Mouse (Mus musculus) CH12.LX (cell line): Measurements from ENCODE around the gene Smarca1. TPM values are rescaled to one million over a fixed set of nuclear protein-coding genes. Genes with fewer than 3 reads are reported as not detected.

Experiments used
- DNase-seq: peaks from one replicate; pipeline ENCODE4 v3.0.0-alpha.2; 2013; ENCODE audit errors: extremely low read depth
- H3K27ac ChIP-seq: 2 replicates; pipeline ENCODE4 v1.5.1; 2012; ENCODE audit warnings: low read depth, mild to moderate bottlenecking, control low read depth, moderate library complexity; ENCODE audit not compliant: insufficient read depth
- H3K27me3 ChIP-seq: replicated peaks from 2 replicates; pipeline ENCODE3; 2012; ENCODE audit warnings: inconsistent platforms
- H3K36me3 ChIP-seq, 2 experiments: replicated peaks in 1 of 2; 2 replicates each; pipeline versions ENCODE3 to v1.6.1; 2012; ENCODE audit warnings: inconsistent platforms in 1 of 2, low read length in 1 of 2, mild to moderate bottlenecking in 1 of 2, mixed read lengths in 1 of 2, moderate library complexity in 1 of 2; ENCODE audit not compliant: control insufficient read depth in 1 of 2, insufficient read depth in 1 of 2
- H3K4me1 ChIP-seq, 2 experiments: 2 replicates each; pipeline ENCODE4 v1.6.1; 2012; ENCODE audit warnings: inconsistent platforms in 1 of 2, moderate library complexity in 1 of 2; ENCODE audit not compliant: insufficient read depth in 2 of 2, control insufficient read depth in 1 of 2
- H3K4me2 ChIP-seq: 2 replicates; pipeline ENCODE4 v1.6.1; 2012; ENCODE audit warnings: low read depth, mild to moderate bottlenecking, control low read depth; ENCODE audit not compliant: poor library complexity, insufficient read depth, severe bottlenecking
- H3K4me3 ChIP-seq, 3 experiments: fragments of 150-350 bp in 1 of 3; sonication (generic) in 1 of 3; replicated peaks in 1 of 3; 2 replicates each; pipeline versions ENCODE3 to v1.5.1; 2011 to 2012; ENCODE audit warnings: low read depth in 2 of 3, low read length in 2 of 3, mild to moderate bottlenecking in 2 of 3, moderate library complexity in 2 of 3, control low read depth in 1 of 3, improper control_type of control experiment in 1 of 3, inconsistent platforms in 1 of 3, mixed read lengths in 1 of 3; ENCODE audit not compliant: poor library complexity in 1 of 3
- H3K79me2 ChIP-seq: replicated peaks from 2 replicates; pipeline ENCODE4 v1.6.1; 2012; ENCODE audit warnings: mild to moderate bottlenecking, moderate library complexity; ENCODE audit not compliant: control insufficient read depth, poor library complexity, insufficient read depth, severe bottlenecking; ENCODE audit errors: extremely low read depth
- H3K9ac ChIP-seq: 2 replicates; pipeline ENCODE4 v1.6.1; 2012; ENCODE audit warnings: low read depth, mild to moderate bottlenecking, control low read depth, moderate library complexity; ENCODE audit not compliant: insufficient read depth
- H3K9me3 ChIP-seq: replicated peaks from 2 replicates; pipeline ENCODE3; 2012; ENCODE audit warnings: low read length, inconsistent platforms, mixed read lengths
- BHLHE40 ChIP-seq: IDR thresholded peaks from 2 replicates; pipeline ENCODE4 v1.6.1; 2011; ENCODE audit warnings: mild to moderate bottlenecking, low read depth, low read length, improper control_type of control experiment
- CHD1 ChIP-seq: IDR thresholded peaks from 2 replicates; pipeline ENCODE4 v1.6.1; 2012; ENCODE audit warnings: low read depth, low read length, improper control_type of control experiment, inconsistent platforms
- CHD2 ChIP-seq: IDR thresholded peaks from 2 replicates; pipeline ENCODE4 v1.6.1; 2011; ENCODE audit warnings: low read length, improper control_type of control experiment
- E2F4 ChIP-seq: IDR thresholded peaks from 2 replicates; pipeline ENCODE4 v1.6.1; 2011; ENCODE audit warnings: low read depth, low read length, improper control_type of control experiment; ENCODE audit not compliant: insufficient replicate concordance
- EP300 ChIP-seq: IDR thresholded peaks from 2 replicates; pipeline ENCODE4 v1.6.1; 2011; ENCODE audit warnings: low read length, improper control_type of control experiment
- ETS1 ChIP-seq: conservative IDR thresholded peaks from 2 replicates; pipeline ENCODE4 v1.6.1; 2012; ENCODE audit warnings: low read depth, mild to moderate bottlenecking, inconsistent platforms, low read length, improper control_type of control experiment, moderate library complexity
- GABPA ChIP-seq: IDR thresholded peaks from 2 replicates; pipeline ENCODE4 v1.6.1; 2012; ENCODE audit warnings: low read depth, low read length, improper control_type of control experiment, inconsistent platforms; ENCODE audit not compliant: insufficient replicate concordance
- HCFC1 ChIP-seq: IDR thresholded peaks from 2 replicates; pipeline ENCODE4 v1.6.1; 2012; ENCODE audit warnings: low read depth, mild to moderate bottlenecking, inconsistent platforms, low read length, improper control_type of control experiment
- IRF4 ChIP-seq: IDR thresholded peaks from 2 replicates; pipeline ENCODE4 v1.6.1; 2014; ENCODE audit warnings: low read depth, mild to moderate bottlenecking, inconsistent platforms, low read length, improper control_type of control experiment
- JUN ChIP-seq: IDR thresholded peaks from 2 replicates; pipeline ENCODE4 v1.6.1; 2011; ENCODE audit warnings: low read depth, mild to moderate bottlenecking, low read length, improper control_type of control experiment, moderate library complexity; ENCODE audit not compliant: insufficient read depth
- JUND ChIP-seq: conservative IDR thresholded peaks from 2 replicates; pipeline ENCODE4 v1.6.1; 2011; ENCODE audit warnings: low read depth, low read length, improper control_type of control experiment
- MAX ChIP-seq: IDR thresholded peaks from 2 replicates; pipeline ENCODE4 v1.6.1; 2011; ENCODE audit warnings: low read length, improper control_type of control experiment
- NRF1 ChIP-seq: IDR thresholded peaks from 2 replicates; pipeline ENCODE4 v1.6.1; 2014; ENCODE audit warnings: low read depth, mild to moderate bottlenecking, inconsistent platforms, low read length, improper control_type of control experiment, moderate library complexity
- RAD21 ChIP-seq: IDR thresholded peaks from 2 replicates; pipeline ENCODE4 v1.6.1; 2011; ENCODE audit warnings: low read depth, mild to moderate bottlenecking, low read length, improper control_type of control experiment, moderate library complexity
- RCOR1 ChIP-seq: conservative IDR thresholded peaks from 2 replicates; pipeline ENCODE4 v1.6.1; 2012; ENCODE audit warnings: low read depth, mild to moderate bottlenecking, inconsistent platforms, low read length, improper control_type of control experiment
- TCF12 ChIP-seq: IDR thresholded peaks from 2 replicates; pipeline ENCODE4 v1.6.1; 2014; ENCODE audit warnings: low read depth, mild to moderate bottlenecking, inconsistent platforms, low read length, improper control_type of control experiment
- UBTF ChIP-seq: IDR thresholded peaks from 2 replicates; pipeline ENCODE4 v1.6.1; 2012; ENCODE audit warnings: low read depth, mild to moderate bottlenecking, inconsistent platforms, low read length, improper control_type of control experiment, moderate library complexity
- ZMIZ1 ChIP-seq: IDR thresholded peaks from 2 replicates; pipeline ENCODE4 v1.6.1; 2012; ENCODE audit warnings: low read depth, mild to moderate bottlenecking, inconsistent platforms, low read length, improper control_type of control experiment
- ZNF384 ChIP-seq: IDR thresholded peaks from 2 replicates; pipeline ENCODE4 v1.6.1; 2012; ENCODE audit warnings: low read depth, low read length, improper control_type of control experiment, inconsistent platforms
- dilution Hi-C: fragments of 300-500 bp; cut with MboI; formaldehyde crosslinking; loops from 2 replicates; pipeline ENCODE4 v1.14.3; 2020; ENCODE audit warnings: low sequenced_read_pairs; ENCODE audit not compliant: extremely low pct_unique_long_range_greater_than_20kb, extremely low pct_ligation_motif_present
- in situ Hi-C: fragments of 300-500 bp; cut with MboI; formaldehyde crosslinking; loops from 3 replicates; pipeline ENCODE4 v1.14.3; 2019; ENCODE audit warnings: low sequenced_read_pairs, low pct_ligation_motif_present, low pct_unique_long_range_greater_than_20kb, mixed read lengths
- polyA plus RNA-seq: library from polyadenylated mRNA; unstranded; fragments of >175 nt; gene quantifications from 2 replicates; pipeline ENCODE4 v1.2.1, GENCODE M21; 2012; ENCODE audit warnings: low read depth; ENCODE audit not compliant: insufficient read length
- total RNA-seq, 2 experiments: library from RNA; depleted of rRNA; stranded (reverse); fragments of 300-350 nt in 1 of 2; fragments of >200 nt in 1 of 2; gene quantifications; 2 replicates each; pipeline ENCODE4 v1.2.3; 2012 to 2014

The Smarca1 gene
- total and polyA plus RNA-seq, 3 experiments = 0.28 to 0.46 (median 0.42) TPM

- dilution Hi-C loops = no loop called here
- TF ChIP-seq IRF4 (no peak), RAD21 (no peak), ZMIZ1 (no peak), ZNF384 (no peak), JUN (no peak), TCF12 (no peak), RCOR1 (no peak), MAX (no peak), JUND (no peak), E2F4 (no peak), GABPA (no peak), HCFC1 (no peak), BHLHE40 (no peak), CHD2 (no peak), UBTF (no peak), NRF1 (no peak), ETS1 (no peak), CHD1 (no peak)
- TF ChIP-seq, all 38 proteins: peak for 0
- DNase-seq = no peak
- H3K4me3 ChIP-seq = no peak overlapping the region
- H3K9ac ChIP-seq = no peak overlapping the region
- in situ Hi-C loops = no loop called here
- peaks cover 0 to 6% of the 10 kb centered on the region in 2 experiments; a peak in 1 of 4 replicates for H3K4me1 ChIP-seq
- no peaks in the 10 kb centered on the region for H3K27me3 ChIP-seq
- no peaks in the 10 kb centered on the region for H3K9me3 ChIP-seq
- H3K27ac ChIP-seq = no peak overlapping the region
- no peak overlapping the region for H3K4me2 ChIP-seq
- no peaks in the 10 kb centered on the region for H3K79me2 ChIP-seq
- peaks cover 0 to 17% of the 10 kb centered on the region in 2 experiments for H3K36me3 ChIP-seq
These were observed 24.1 kb upstream of the Smarca1 start for GRCm38 (mm10) chrX:47916831-47917230.

GRCm38 (mm10) chrX:47913543-47913938 lies 20.8 kb upstream of the Smarca1 start:
- no peak overlapping the region for H3K4me3 ChIP-seq
- TF ChIP-seq EP300 = no peak
- H3K27ac ChIP-seq = no peak overlapping the region
- H3K79me2 ChIP-seq = no peaks in the 10 kb centered on the region
- H3K4me2 ChIP-seq = no peak overlapping the region
- H3K36me3 ChIP-seq = peaks cover 0 to 14% of the 10 kb centered on the region in 2 experiments
- peaks cover 0 to 6% of the 10 kb centered on the region in 2 experiments; a peak in 1 of 4 replicates for H3K4me1 ChIP-seq
- in situ Hi-C loops = no loop called here
- no peaks in the 10 kb centered on the region for H3K27me3 ChIP-seq
- H3K9me3 ChIP-seq = no peaks in the 10 kb centered on the region
- no peak for DNase-seq
- dilution Hi-C loops = no loop called here
- H3K9ac ChIP-seq = no peak overlapping the region
